Mouse (Mus musculus): Measurements from ENCODE around the gene Ccdc134. TPM values are rescaled to one million over a fixed set of nuclear protein-coding genes. Genes with fewer than 3 reads are reported as not detected.

Ccdc134 gene
- polyA plus RNA-seq, 1 experiment from 2014 or later: 19.8 TPM

- whole genome bisulfite sequencing: 52% methylated on average over 8 of the region's 8 CpGs
- peaks cover 75% of the 10 kb centered on the region for H3K4me1 ChIP-seq
- 0 out of 2 replicates have a peak overlapping the region, but pooled peaks have one; percentile 1 for H3K9ac ChIP-seq
- peaks cover 8% of the 10 kb centered on the region for H3K36me3 ChIP-seq
- H3K27ac ChIP-seq: peak overlapping the region; percentile 93
- no peaks in the 10 kb centered on the region for H3K9me3 ChIP-seq (replicated peaks)
- H3K27me3 ChIP-seq: no peaks in the 10 kb centered on the region
- no peak overlapping the region for H3K4me3 ChIP-seq (replicated peaks)
- no peak for ATAC-seq (replicated peaks; ENCODE audit: low FRiP score)
- H3K4me2 ChIP-seq: peak overlapping the region; percentile 48
Measured at GRCm38 (mm10) chr15:82165332-82166239, 37.9 kb downstream of the Ccdc134 start.

DNA sequence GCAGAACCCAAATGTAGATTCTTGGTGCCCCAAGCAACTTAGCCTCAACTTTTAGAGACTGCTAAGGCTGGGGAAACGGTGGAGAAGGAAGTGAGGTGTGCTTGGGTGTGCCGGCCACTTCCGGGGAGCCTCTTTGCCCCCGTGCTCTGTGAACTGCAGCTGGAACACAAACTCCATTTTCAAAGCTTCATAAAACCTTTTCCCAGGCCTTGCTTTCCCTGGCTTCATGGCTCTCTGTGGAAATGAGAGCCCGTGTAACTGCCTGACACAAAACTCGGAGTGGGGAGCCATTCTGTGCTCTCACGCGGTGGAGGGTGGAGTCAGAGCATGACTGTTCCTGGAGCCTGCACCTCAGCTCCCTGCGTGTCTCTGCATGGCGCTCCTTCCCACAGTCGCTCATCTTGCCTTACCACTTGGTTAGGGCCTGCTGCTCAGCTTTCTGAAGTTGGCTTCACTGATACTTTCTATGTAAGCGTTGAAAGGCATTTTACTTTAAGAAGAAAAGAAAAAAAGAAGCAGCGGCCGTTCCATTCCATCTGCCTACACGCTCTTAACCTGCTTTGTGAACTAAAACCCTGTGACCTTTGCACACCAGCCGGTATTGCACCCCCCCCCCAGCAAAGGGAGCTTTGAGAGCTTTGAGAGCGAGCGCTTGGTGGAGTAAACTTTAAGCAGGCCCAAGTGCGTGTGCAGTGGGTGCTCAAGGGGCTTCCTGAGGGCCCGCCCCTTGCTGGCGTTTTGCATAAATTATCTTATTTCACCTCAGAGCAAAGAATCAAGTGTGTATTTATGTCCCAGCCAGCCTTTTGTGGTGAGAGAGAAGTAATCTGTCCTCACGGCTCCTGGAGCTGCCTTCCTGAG is 38.7 kb downstream of the Ccdc134 start:
- Histone ChIP-seq H3K9ac (0 out of 2 replicates have a peak overlapping the region, but pooled peaks have one; percentile 1), H3K27me3 (no peaks in the 10 kb centered on the region), H3K4me2 (peak overlapping the region; percentile 48), H3K36me3 (peaks cover 17% of the 10 kb centered on the region), H3K4me1 (peaks cover 66% of the 10 kb centered on the region), H3K27ac (peak overlapping the region; percentile 93), H3K9me3 (replicated peaks) (no peaks in the 10 kb centered on the region), H3K4me3 (replicated peaks) (peak overlapping the region; percentile 5; the same call in 1 of the 2 replicates)
- WGBS: 34% methylated on average over 22 of the region's 22 CpGs
- ATAC-seq (replicated peaks; ENCODE audit: low FRiP score): 0 out of 2 replicates have a peak, but pooled peaks have one; percentile 50

- 29% methylated on average over 23 of the region's 23 CpGs for WGBS
- Histone ChIP-seq H3K27ac (peak overlapping the region; percentile 93), H3K36me3 (peaks cover 27% of the 10 kb centered on the region), H3K9ac (0 out of 2 replicates have a peak overlapping the region, but pooled peaks have one; percentile 4), H3K4me2 (peak overlapping the region; percentile 48), H3K4me1 (peaks cover 64% of the 10 kb centered on the region), H3K9me3 (replicated peaks) (no peaks in the 10 kb centered on the region), H3K27me3 (no peaks in the 10 kb centered on the region), H3K4me3 (replicated peaks) (0 out of 2 replicates have a peak overlapping the region, but pooled peaks have one; percentile 5)
- ATAC-seq (replicated peaks; ENCODE audit: low FRiP score): peak; percentile 69
Measured at GRCm38 (mm10) chr15:82167201-82168168, 39.8 kb downstream of the Ccdc134 start.

DNA sequence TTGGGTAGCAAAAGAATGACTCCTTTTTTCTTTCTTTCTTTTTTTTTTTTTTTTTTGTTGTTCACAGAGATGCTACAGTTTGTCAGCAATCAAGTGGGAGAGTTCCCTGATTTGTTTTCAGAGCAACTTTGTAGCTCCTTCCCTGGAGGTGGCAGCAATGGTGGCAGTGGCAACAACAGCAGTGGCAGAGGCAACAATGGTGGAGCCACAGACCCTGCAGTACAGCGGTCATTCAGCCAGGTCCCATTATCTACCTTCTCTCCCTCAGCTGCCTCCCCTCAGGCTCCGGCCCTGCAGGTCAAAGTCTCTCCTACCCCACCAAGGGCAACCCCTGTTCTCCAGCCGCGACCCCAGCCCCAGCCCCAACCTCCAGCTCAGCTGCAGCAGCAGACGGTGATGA is 41.9 kb downstream of the Ccdc134 start:
- ATAC-seq (replicated peaks; ENCODE audit: low FRiP score): no peak
- peaks cover 47% of the 10 kb centered on the region for H3K36me3 ChIP-seq

GRCm38 (mm10) chr15:82170437-82171377 is 43.0 kb downstream of the Ccdc134 start:
- Histone ChIP-seq H3K36me3 (peaks cover 57% of the 10 kb centered on the region), H3K4me2 (no peak overlapping the region), H3K9ac (no peak overlapping the region), H3K27ac (no peak overlapping the region), H3K9me3 (replicated peaks) (no peaks in the 10 kb centered on the region), H3K4me3 (replicated peaks) (no peak overlapping the region), H3K4me1 (peaks cover 37% of the 10 kb centered on the region), H3K27me3 (no peaks in the 10 kb centered on the region)
- 74% methylated on average over 36 of the region's 36 CpGs for WGBS
- no peak for ATAC-seq (replicated peaks; ENCODE audit: low FRiP score)

More for the DNA sequence above, 41.9 kb downstream of the Ccdc134 start:
- H3K27me3 ChIP-seq: no peaks in the 10 kb centered on the region
- WGBS: 72% methylated on average over 5 of the region's 5 CpGs
- H3K9ac ChIP-seq: no peak overlapping the region
- peaks cover 46% of the 10 kb centered on the region for H3K4me1 ChIP-seq
- no peaks in the 10 kb centered on the region for H3K9me3 ChIP-seq (replicated peaks)
- no peak overlapping the region for H3K4me3 ChIP-seq (replicated peaks)
- no peak overlapping the region for H3K27ac ChIP-seq
- no peak overlapping the region for H3K4me2 ChIP-seq

DNA sequence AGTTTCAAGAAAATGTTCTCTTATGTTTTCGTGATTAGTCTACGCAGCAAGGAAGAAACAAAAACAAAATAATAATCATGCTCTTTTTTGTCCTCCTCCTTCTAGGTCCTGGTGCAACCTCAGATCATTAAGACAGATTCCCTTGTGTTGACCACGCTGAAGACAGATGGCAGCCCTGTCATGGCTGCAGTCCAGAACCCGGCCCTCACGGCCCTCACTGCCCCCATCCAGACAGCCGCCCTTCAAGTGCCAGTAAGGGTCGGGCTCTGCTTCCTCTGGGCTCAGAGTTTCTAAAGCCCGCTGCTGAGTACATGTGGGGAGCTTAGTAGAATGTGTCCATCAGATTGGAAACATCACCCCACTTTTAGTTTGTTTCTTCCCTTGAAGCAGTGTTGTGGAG is 44.9 kb downstream of the Ccdc134 start:
- WGBS: 80% methylated on average over 8 of the region's 8 CpGs
- Histone ChIP-seq H3K4me2 (no peak overlapping the region), H3K4me3 (replicated peaks) (no peak overlapping the region), H3K9me3 (replicated peaks) (no peaks in the 10 kb centered on the region), H3K4me1 (peaks cover 18% of the 10 kb centered on the region), H3K36me3 (peaks cover 76% of the 10 kb centered on the region), H3K27ac (no peak overlapping the region), H3K27me3 (no peaks in the 10 kb centered on the region), H3K9ac (no peak overlapping the region)
- ATAC-seq (replicated peaks; ENCODE audit: low FRiP score): no peak

GRCm38 (mm10) chr15:82175091-82175490 is 47.4 kb downstream of the Ccdc134 start:
- no peak for ATAC-seq (replicated peaks; ENCODE audit: low FRiP score)
- 94% methylated on average over 9 of the region's 9 CpGs for WGBS
- H3K4me3 ChIP-seq (replicated peaks): no peak overlapping the region

DNA sequence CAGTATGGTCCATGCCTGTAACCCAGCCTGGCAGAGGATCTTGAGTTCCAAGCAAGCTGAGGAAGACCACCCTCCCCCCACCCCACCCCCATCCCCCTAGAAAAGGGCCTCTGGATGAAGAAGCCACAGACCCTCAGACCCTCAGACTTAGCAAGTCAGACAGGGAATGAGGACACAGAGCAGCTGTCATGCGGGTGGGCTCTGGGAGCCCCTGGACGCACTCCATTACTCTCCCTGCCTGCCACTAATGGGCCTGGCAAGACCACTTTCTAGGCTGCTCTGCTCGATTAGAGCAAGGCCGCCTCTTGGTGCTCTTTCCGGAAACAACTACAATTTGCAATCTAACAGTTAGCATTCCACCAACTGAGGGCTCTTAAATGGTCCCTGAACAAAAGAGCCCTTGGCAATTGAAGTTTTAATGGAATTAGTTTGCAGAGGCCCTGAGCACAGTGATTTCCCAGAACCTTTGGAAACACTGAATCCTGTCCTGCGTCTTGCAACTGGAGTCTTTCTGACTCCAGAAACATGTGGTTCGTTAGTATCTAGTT is 50.1 kb downstream of the Ccdc134 start:
- Histone ChIP-seq H3K36me3 (peaks cover 97% of the 10 kb centered on the region), H3K9me3 (replicated peaks) (no peaks in the 10 kb centered on the region; the same call in 1 of the 2 replicates), H3K4me3 (replicated peaks) (no peak overlapping the region), H3K4me1 (peaks cover 2% of the 10 kb centered on the region; the same call in 1 of the 2 replicates), H3K4me2 (no peak overlapping the region), H3K27ac (no peak overlapping the region), H3K9ac (no peak overlapping the region), H3K27me3 (no peaks in the 10 kb centered on the region)
- ATAC-seq (replicated peaks; ENCODE audit: low FRiP score): no peak
- WGBS: 52% methylated on average over 7 of the region's 7 CpGs

More at GRCm38 (mm10) chr15:82175091-82175490, 47.4 kb downstream of the Ccdc134 start:
- Histone ChIP-seq H3K9me3 (replicated peaks) (no peaks in the 10 kb centered on the region), H3K4me2 (no peak overlapping the region), H3K27me3 (no peaks in the 10 kb centered on the region), H3K9ac (no peak overlapping the region), H3K27ac (no peak overlapping the region), H3K36me3 (peaks cover 97% of the 10 kb centered on the region), H3K4me1 (peaks cover 2% of the 10 kb centered on the region; the same call in 1 of the 2 replicates)

DNA sequence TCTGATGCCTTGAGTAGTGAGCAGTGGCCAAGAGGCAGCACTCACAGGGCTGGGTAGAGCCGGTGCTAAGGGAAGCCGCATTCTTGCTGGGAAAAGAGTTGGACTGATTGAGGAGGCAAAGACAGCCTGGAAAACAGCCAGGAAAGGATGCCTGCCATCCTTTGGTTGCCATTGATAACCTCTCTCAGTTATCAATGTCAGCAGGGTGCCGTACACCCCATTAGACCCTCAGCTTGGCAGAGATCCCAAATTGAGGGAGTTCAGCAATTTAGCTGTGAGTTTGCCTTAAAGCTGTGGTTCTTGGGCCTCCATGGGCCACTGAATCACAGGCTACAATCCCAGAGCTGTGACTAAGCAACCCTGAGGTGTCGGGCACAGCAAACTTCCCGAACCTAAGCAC is 53.4 kb downstream of the Ccdc134 start:
- H3K36me3 ChIP-seq: peaks cover 98% of the 10 kb centered on the region
- no peak overlapping the region for H3K4me3 ChIP-seq (replicated peaks)
- H3K9ac ChIP-seq: no peak overlapping the region
- H3K27ac ChIP-seq: no peak overlapping the region
- H3K9me3 ChIP-seq (replicated peaks): no peaks in the 10 kb centered on the region; the same call in 1 of the 2 replicates
- H3K4me1 ChIP-seq: peaks cover 23% of the 10 kb centered on the region
- H3K27me3 ChIP-seq: no peaks in the 10 kb centered on the region
- WGBS: 89% methylated on average over 5 of the region's 5 CpGs
- no peak overlapping the region for H3K4me2 ChIP-seq
- no peak for ATAC-seq (replicated peaks; ENCODE audit: low FRiP score)

GRCm38 (mm10) chr15:82182311-82182710 is 54.6 kb downstream of the Ccdc134 start:
- H3K27me3 ChIP-seq: no peaks in the 10 kb centered on the region
- no peak overlapping the region for H3K4me2 ChIP-seq
- no peak overlapping the region for H3K27ac ChIP-seq
- H3K9me3 ChIP-seq (replicated peaks): no peaks in the 10 kb centered on the region; the same call in 1 of the 2 replicates
- ATAC-seq (replicated peaks; ENCODE audit: low FRiP score): no peak
- peaks cover 99% of the 10 kb centered on the region for H3K36me3 ChIP-seq
- 96% methylated on average over 4 of the region's 4 CpGs for WGBS
- no peak overlapping the region for H3K4me3 ChIP-seq (replicated peaks)
- peaks cover 23% of the 10 kb centered on the region for H3K4me1 ChIP-seq
- H3K9ac ChIP-seq: no peak overlapping the region
